ENCODE assay signal across 8 mouse cellular contexts in the genomic region with DNA sequence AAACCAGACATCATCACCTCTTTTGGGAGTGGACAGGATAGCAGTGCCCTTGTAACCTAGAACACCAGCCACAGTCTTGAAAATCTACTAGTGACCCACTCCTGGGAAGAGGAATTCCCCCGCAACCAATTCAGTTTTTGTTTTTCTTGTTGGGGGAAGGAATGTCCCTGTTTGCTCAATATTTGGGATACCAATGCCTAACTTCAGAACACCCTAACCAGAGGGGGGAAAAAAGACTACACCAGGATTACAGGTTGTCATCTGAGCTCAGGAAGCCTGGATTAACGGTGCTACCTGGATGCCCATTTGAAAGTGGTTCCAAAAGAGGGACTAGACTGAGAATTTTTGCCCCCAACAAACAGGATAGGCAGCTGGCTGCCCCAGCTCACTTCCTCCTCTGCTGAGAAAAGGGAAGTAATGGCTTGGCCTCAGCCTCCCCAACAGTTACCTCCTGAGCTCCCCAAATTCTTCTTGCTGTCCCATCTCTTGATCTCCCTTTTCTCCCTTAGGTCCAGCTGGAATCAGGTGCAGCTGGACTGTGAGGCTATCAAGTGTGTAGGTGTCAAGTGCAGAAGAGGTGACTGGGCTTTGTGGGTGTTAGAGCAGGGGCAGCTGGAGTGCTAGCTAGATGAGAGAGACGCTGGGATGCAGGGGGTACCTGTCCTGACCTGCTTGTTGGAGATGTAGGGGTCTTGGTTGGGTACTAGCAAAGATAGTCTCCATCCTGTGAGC. TPM values are rescaled to one million over a fixed set of nuclear protein-coding genes. Genes with fewer than 3 reads are reported as not detected.
DNase-seq lines count a peak whose midpoint lies in the region; ATAC-seq and TF ChIP-seq lines count a peak whose summit lies in the region.

No protein-coding gene starts in this region.

- 58% methylated on average over 3 of the region's 3 CpGs for WGBS in lung, embryonic 14.5 days
- 83% methylated on average over 3 of the region's 3 CpGs for WGBS in forebrain, embryonic 13.5 days
- WGBS in liver, embryonic 11.5 days, result 47% methylated on average over 3 of the region's 3 CpGs
- WGBS in stomach, embryonic 14.5 days, result 63% methylated on average over 3 of the region's 3 CpGs

- H3K36me3 ChIP-seq in lung, embryonic 14.5 days (ENCODE audit: insufficient read depth), result no peaks in the 10 kb centered on the region
- no peaks in the 10 kb centered on the region for H3K36me3 ChIP-seq in forebrain, embryonic 13.5 days (ENCODE audit: poor library complexity, severe bottlenecking)
- H3K36me3 ChIP-seq in liver, embryonic 11.5 days (ENCODE audit: control insufficient read depth, insufficient read depth, low read length), result no peaks in the 10 kb centered on the region
- no peaks in the 10 kb centered on the region for H3K36me3 ChIP-seq in stomach, embryonic 14.5 days (ENCODE audit: control insufficient read depth, insufficient read depth, low read length)

- TF ChIP-seq CTCF in lung, embryonic 14.5 days (IDR thresholded peaks at IDR 0.05; ENCODE audit: low read depth), result no peak

- no peak overlapping the region for H3K27ac ChIP-seq in lung, embryonic 14.5 days (ENCODE audit: low read depth)
- H3K27ac ChIP-seq in forebrain, embryonic 13.5 days, result no peak overlapping the region
- no peak overlapping the region for H3K27ac ChIP-seq in liver, embryonic 11.5 days (ENCODE audit: low read depth, low read length)
- H3K27ac ChIP-seq in stomach, embryonic 14.5 days (ENCODE audit: low read length), result no peak overlapping the region

- no peak for ATAC-seq in lung, embryonic 14.5 days (ENCODE audit: insufficient read depth)
- no peak for ATAC-seq in forebrain, embryonic 13.5 days
- ATAC-seq in liver, embryonic 11.5 days (replicated peaks; ENCODE audit: low FRiP score), result no peak
- no peak for ATAC-seq in stomach, embryonic 14.5 days (ENCODE audit: insufficient number of reproducible peaks, insufficient read depth, low FRiP score, low read depth)

- no peaks in the 10 kb centered on the region for H3K4me1 ChIP-seq in lung, embryonic 14.5 days (ENCODE audit: insufficient read depth)
- H3K4me1 ChIP-seq in forebrain, embryonic 13.5 days, result peaks cover 21% of the 10 kb centered on the region
- peaks cover 18% of the 10 kb centered on the region for H3K4me1 ChIP-seq in liver, embryonic 11.5 days (replicated peaks; ENCODE audit: control insufficient read depth, insufficient read depth, low read length)
- H3K4me1 ChIP-seq in stomach, embryonic 14.5 days (ENCODE audit: control insufficient read depth, insufficient read depth, low read length), result peaks cover 4% of the 10 kb centered on the region; the same call in 1 of the 2 replicates

- H3K27me3 ChIP-seq in lung, embryonic 14.5 days (ENCODE audit: insufficient read depth, low read length), result peaks cover 11% of the 10 kb centered on the region
- H3K27me3 ChIP-seq in forebrain, embryonic 13.5 days, result peaks cover 19% of the 10 kb centered on the region
- peaks cover 16% of the 10 kb centered on the region for H3K27me3 ChIP-seq in liver, embryonic 11.5 days (replicated peaks; ENCODE audit: control insufficient read depth, insufficient read depth, low read length)
- H3K27me3 ChIP-seq in stomach, embryonic 14.5 days (ENCODE audit: control insufficient read depth, insufficient read depth, low read length), result no peaks in the 10 kb centered on the region

- peak overlapping the region; percentile 98 for H3K4me2 ChIP-seq in lung, embryonic 14.5 days
- H3K4me2 ChIP-seq in forebrain, embryonic 13.5 days, result peak overlapping the region; percentile 86
- H3K4me2 ChIP-seq in liver, embryonic 11.5 days, result peak overlapping the region; percentile 100
- peak overlapping the region; percentile 97 for H3K4me2 ChIP-seq in stomach, embryonic 14.5 days (replicated peaks; ENCODE audit: low read depth, low read length)

- H3K4me3 ChIP-seq in lung, embryonic 14.5 days (ENCODE audit: low read depth, low read length), result peak overlapping the region; percentile 61
- H3K4me3 ChIP-seq in forebrain, embryonic 13.5 days, result peak overlapping the region; percentile 71
- H3K4me3 ChIP-seq in liver, embryonic 11.5 days (ENCODE audit: low read depth, low read length), result peak overlapping the region; percentile 73
- peak overlapping the region; percentile 57; the same call in 1 of the 2 replicates for H3K4me3 ChIP-seq in stomach, embryonic 14.5 days (ENCODE audit: low read depth, low read length)

- H3K9ac ChIP-seq in lung, embryonic 14.5 days, result 0 out of 2 replicates have a peak overlapping the region, but pooled peaks have one; percentile 60
- H3K9ac ChIP-seq in forebrain, embryonic 13.5 days, result peak overlapping the region; percentile 75
- H3K9ac ChIP-seq in liver, embryonic 11.5 days (ENCODE audit: low read depth, low read length), result no peak overlapping the region
- no peak overlapping the region; the same call in 1 of the 2 replicates for H3K9ac ChIP-seq in stomach, embryonic 14.5 days (replicated peaks; ENCODE audit: low read depth, low read length)

- DNase-seq in lung, embryonic 14.5 days, result no peak
- DNase-seq in lung, adult 18-20 months, result no peak
- DNase-seq in liver, embryonic 11.5 days (ENCODE audit: low spot score), result no peak
- no peak for DNase-seq in left cerebral cortex, adult 18-20 months (ENCODE audit: low spot score in 2 of 2)
- DNase-seq in cerebellum, adult 8-10 months, result no peak
- no peak for DNase-seq in gastrocnemius, postnatal 25 days

- no peaks in the 10 kb centered on the region for H3K9me3 ChIP-seq in lung, embryonic 14.5 days (ENCODE audit: low read depth, low read length)
- H3K9me3 ChIP-seq in forebrain, embryonic 13.5 days (replicated peaks), result no peaks in the 10 kb centered on the region
- no peaks in the 10 kb centered on the region for H3K9me3 ChIP-seq in liver, embryonic 11.5 days (ENCODE audit: control insufficient read depth, low read length)
- H3K9me3 ChIP-seq in stomach, embryonic 14.5 days (ENCODE audit: control insufficient read depth, low read depth, low read length), result no peaks in the 10 kb centered on the region

RNA-seq across cellular contexts. Expression of gene Nfkbie, which starts 1.2 kb away (rescaled TPM):
- polyA plus RNA-seq in lung, embryonic 14.5 days (2014; fragmentation: Nextera tagmentation; extraction: Ambion mirVana), result 2.3 and 3.1 TPM in 2 replicates
- 5.1 TPM in 2 replicates for polyA plus RNA-seq in forebrain, embryonic 13.5 days (2015; fragmentation: Nextera tagmentation; extraction: Ambion mirVana)
- polyA plus RNA-seq in liver, embryonic 11.5 days (2014; fragmentation: Nextera tagmentation; extraction: Ambion mirVana), result 2.5 and 3.0 TPM in 2 replicates
- polyA plus RNA-seq in stomach, embryonic 14.5 days (2014; fragmentation: Nextera tagmentation; extraction: Ambion mirVana), result 3.7 and 4.2 TPM in 2 replicates
- total RNA-seq in left cerebral cortex, adult 18-20 months (2021), result 1 to 10 TPM; 1.8 to 2.8 TPM
- under 1 TPM; 0.48 to 0.69 TPM for total RNA-seq in gastrocnemius, postnatal 25 days (2021)

RNA-seq across cellular contexts. Expression of gene Slc35b2, which starts 7.0 kb away (rescaled TPM):
- 130 and 137 TPM in 2 replicates for polyA plus RNA-seq in lung, embryonic 14.5 days (2014; fragmentation: Nextera tagmentation; extraction: Ambion mirVana)
- 89.1 and 107 TPM in 2 replicates for polyA plus RNA-seq in forebrain, embryonic 13.5 days (2015; fragmentation: Nextera tagmentation; extraction: Ambion mirVana)
- polyA plus RNA-seq in liver, embryonic 11.5 days (2014; fragmentation: Nextera tagmentation; extraction: Ambion mirVana), result 110 and 116 TPM in 2 replicates
- 117 and 120 TPM in 2 replicates for polyA plus RNA-seq in stomach, embryonic 14.5 days (2014; fragmentation: Nextera tagmentation; extraction: Ambion mirVana)
- 10 to 100 TPM; 26.0 to 30.0 TPM for total RNA-seq in left cerebral cortex, adult 18-20 months (2021)
- 10 to 100 TPM; 17.5 to 21.5 TPM for total RNA-seq in gastrocnemius, postnatal 25 days (2021)

RNA-seq across cellular contexts. Expression of gene Tmem151b, which starts 7.2 kb away (rescaled TPM):
- polyA plus RNA-seq in lung, embryonic 14.5 days (2014; fragmentation: Nextera tagmentation; extraction: Ambion mirVana), result 1.1 and 1.6 TPM in 2 replicates
- 23.1 and 26.2 TPM in 2 replicates for polyA plus RNA-seq in forebrain, embryonic 13.5 days (2015; fragmentation: Nextera tagmentation; extraction: Ambion mirVana)
- 1.2 and 1.4 TPM in 2 replicates for polyA plus RNA-seq in liver, embryonic 11.5 days (2014; fragmentation: Nextera tagmentation; extraction: Ambion mirVana)
- 1.8 and 2.6 TPM in 2 replicates for polyA plus RNA-seq in stomach, embryonic 14.5 days (2014; fragmentation: Nextera tagmentation; extraction: Ambion mirVana)
- 100 to 1,000 TPM; 129 to 136 TPM for total RNA-seq in left cerebral cortex, adult 18-20 months (2021)
- not detected for total RNA-seq in gastrocnemius, postnatal 25 days (2021)

RNA-seq across cellular contexts. Expression of gene Hsp90ab1, which starts 16.4 kb away (rescaled TPM):
- polyA plus RNA-seq in lung, embryonic 14.5 days (2014; fragmentation: Nextera tagmentation; extraction: Ambion mirVana), result 1,512 and 1,564 TPM in 2 replicates
- polyA plus RNA-seq in forebrain, embryonic 13.5 days (2015; fragmentation: Nextera tagmentation; extraction: Ambion mirVana), result 1,763 and 1,849 TPM in 2 replicates
- 1,837 and 1,887 TPM in 2 replicates for polyA plus RNA-seq in liver, embryonic 11.5 days (2014; fragmentation: Nextera tagmentation; extraction: Ambion mirVana)
- polyA plus RNA-seq in stomach, embryonic 14.5 days (2014; fragmentation: Nextera tagmentation; extraction: Ambion mirVana), result 1,573 and 1,607 TPM in 2 replicates
- 1,000 to 10,000 TPM; 1,506 to 1,598 TPM for total RNA-seq in left cerebral cortex, adult 18-20 months (2021)
- total RNA-seq in gastrocnemius, postnatal 25 days (2021), result 100 to 1,000 TPM; 839 to 859 TPM

RNA-seq across cellular contexts. Expression of gene Tcte1, which starts 33.4 kb away (rescaled TPM):
- 0.35 and 0.70 TPM in 2 replicates for polyA plus RNA-seq in lung, embryonic 14.5 days (2014; fragmentation: Nextera tagmentation; extraction: Ambion mirVana)
- 2.1 and 3.1 TPM in 2 replicates for polyA plus RNA-seq in forebrain, embryonic 13.5 days (2015; fragmentation: Nextera tagmentation; extraction: Ambion mirVana)
- 0.14 and 0.23 TPM in 2 replicates for polyA plus RNA-seq in liver, embryonic 11.5 days (2014; fragmentation: Nextera tagmentation; extraction: Ambion mirVana)
- polyA plus RNA-seq in stomach, embryonic 14.5 days (2014; fragmentation: Nextera tagmentation; extraction: Ambion mirVana), result 0.29 and 0.65 TPM in 2 replicates
- 1 to 10 TPM in 1 of 2 experiments, under 1 TPM in 1; 0.94 to 1.4 TPM for total RNA-seq in left cerebral cortex, adult 18-20 months (2021)
- not detected for total RNA-seq in gastrocnemius, postnatal 25 days (2021)

Comparison
In these comparisons a context has a peak if more than half of its experiments do, and no peak if none do; other contexts are left out.
1. H3K9ac ChIP-seq: peak in lung, embryonic 14.5 days (single experiment) and forebrain, embryonic 13.5 days (single experiment); none in liver, embryonic 11.5 days (single experiment) and stomach, embryonic 14.5 days (single experiment).
2. Peak in every context shown above with its lines, with median percentiles within 50 percentile points of each other: H3K4me2 ChIP-seq and H3K4me3 ChIP-seq.